Mouse (Mus musculus): ENCODE data around the gene Ccdc146. TPM values are rescaled to one million over a fixed set of nuclear protein-coding genes. Genes with fewer than 3 reads are reported as not detected.
A peak's percentile ranks its signal among the peaks of the same experiment; 100 is the strongest.

Gene Ccdc146
- polyA plus RNA-seq, 1 experiment from 2014 or later, result 1.1 TPM

DNA sequence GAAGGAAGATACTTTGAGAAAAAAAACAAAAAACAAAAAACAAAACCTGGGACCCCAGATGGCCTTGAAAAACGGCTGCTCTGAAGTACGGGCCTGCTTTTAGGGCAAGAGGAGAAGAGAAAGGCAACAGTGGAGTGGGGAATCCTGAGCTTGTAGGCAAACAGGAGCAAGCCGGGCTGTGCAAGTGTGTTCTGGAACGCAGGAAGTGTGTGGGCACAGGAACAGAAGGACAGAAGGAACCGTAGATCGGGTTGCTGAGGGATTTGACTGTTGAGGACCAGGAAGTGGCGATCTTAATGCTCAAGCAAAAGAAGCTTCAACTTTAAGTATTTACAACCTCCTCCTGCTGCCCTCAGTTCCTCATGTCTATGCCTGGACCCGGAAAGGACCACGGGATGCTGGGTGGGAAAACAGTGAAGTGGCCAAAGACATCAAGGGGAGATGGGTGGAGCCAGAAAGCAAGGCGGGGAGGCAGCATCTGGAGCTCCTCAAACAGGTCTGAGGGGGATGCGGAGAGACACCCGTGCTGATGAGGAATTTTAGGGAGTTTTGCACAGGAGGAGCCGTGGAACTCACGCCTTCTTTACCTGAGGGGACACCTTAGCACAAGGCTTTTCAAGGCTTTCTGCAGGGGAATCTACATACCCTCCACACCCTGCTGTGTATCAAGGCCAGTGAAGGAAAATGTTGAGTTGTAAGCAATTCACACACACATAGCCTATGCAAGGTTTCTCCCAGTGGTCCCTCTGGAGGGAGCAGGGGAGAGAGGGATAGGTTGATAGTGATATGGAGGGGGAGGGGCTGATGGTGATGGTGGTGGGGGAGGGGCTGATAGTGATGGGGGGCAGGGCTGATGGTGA is 40.9 kb downstream of the Ccdc146 start:
- ATAC-seq (replicated peaks), result no peak
- Histone ChIP-seq H3K9ac (no peak overlapping the region), H3K27me3 (replicated peaks) (no peaks in the 10 kb centered on the region), H3K9me3 (no peaks in the 10 kb centered on the region), H3K4me3 (no peak overlapping the region), H3K36me3 (replicated peaks) (no peaks in the 10 kb centered on the region), H3K4me2 (no peak overlapping the region), H3K27ac (no peak overlapping the region), H3K4me1 (no peaks in the 10 kb centered on the region)
- 51% methylated on average over 14 of the region's 14 CpGs for WGBS

DNA sequence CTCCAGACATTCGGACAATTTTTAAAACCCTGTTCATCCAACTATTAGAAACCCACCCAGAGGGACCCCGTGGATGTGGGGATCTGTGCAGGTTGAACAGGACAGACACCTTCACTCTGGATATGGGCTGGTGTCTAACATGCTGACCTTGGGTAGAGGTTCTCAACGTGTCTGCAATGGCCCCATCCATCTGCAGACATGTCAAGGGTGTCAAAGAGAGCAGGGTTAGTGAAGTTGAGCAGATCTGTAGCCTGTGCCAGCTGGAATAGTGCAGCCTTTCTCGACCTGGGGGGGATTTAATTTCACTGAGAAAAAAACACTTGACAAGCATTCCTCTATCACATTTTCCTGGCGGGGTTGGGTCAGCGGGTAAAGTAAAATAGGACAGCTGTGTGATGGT is 41.8 kb downstream of the Ccdc146 start:
- Histone ChIP-seq H3K4me2 (no peak overlapping the region), H3K27me3 (replicated peaks) (no peaks in the 10 kb centered on the region), H3K9me3 (no peaks in the 10 kb centered on the region), H3K9ac (no peak overlapping the region), H3K4me1 (no peaks in the 10 kb centered on the region), H3K4me3 (no peak overlapping the region), H3K36me3 (replicated peaks) (no peaks in the 10 kb centered on the region), H3K27ac (no peak overlapping the region)
- no peak for ATAC-seq (replicated peaks)
- 79% methylated on average over 6 of the region's 6 CpGs for WGBS

DNA sequence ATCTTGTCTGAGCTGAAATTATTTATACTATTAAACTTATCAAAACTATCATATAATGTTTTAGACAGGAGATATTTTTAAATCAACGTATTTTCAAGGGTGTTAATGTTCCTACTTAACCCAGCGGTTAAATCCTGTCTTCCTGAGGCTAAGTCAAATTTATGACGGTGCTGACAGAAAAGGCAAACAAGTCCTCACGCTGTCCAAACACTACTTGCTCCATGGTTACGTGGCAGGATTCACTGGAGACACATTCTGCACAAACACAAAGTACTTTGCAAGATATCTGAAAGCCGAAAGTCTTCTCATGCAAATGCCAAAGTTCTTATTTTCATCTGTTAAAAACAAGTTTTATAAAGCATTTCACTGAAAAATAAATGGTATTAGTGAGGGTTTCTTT is 42.5 kb downstream of the Ccdc146 start:
- H3K4me1 ChIP-seq, result no peaks in the 10 kb centered on the region
- no peak overlapping the region for H3K27ac ChIP-seq
- H3K4me3 ChIP-seq, result no peak overlapping the region
- ATAC-seq (replicated peaks), result no peak
- no peak overlapping the region for H3K9ac ChIP-seq
- no peaks in the 10 kb centered on the region for H3K36me3 ChIP-seq (replicated peaks)
- WGBS, result 66% methylated on average over 6 of the region's 6 CpGs
- H3K27me3 ChIP-seq (replicated peaks), result no peaks in the 10 kb centered on the region
- no peaks in the 10 kb centered on the region for H3K9me3 ChIP-seq
- no peak overlapping the region for H3K4me2 ChIP-seq

DNA sequence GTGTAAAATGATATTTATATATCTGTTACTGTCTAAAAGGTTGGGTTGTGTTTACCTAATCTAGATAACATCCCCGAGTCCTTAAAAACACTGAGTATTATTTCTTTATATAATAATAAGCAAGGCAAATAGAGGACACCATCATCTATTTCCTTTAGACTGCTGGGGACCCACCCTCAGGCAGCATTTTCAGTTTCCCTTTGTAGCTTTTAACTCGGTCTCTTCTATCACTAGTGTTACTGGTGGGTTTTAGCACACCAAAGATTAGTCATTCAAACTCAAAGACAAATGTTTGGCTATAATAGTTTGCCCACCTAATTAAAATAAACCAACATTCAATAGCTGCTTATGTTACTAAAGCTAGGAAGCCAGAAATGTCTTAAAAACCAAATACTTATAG is 46.1 kb downstream of the Ccdc146 start:
- H3K4me2 ChIP-seq, result no peak overlapping the region
- H3K36me3 ChIP-seq (replicated peaks), result no peaks in the 10 kb centered on the region
- H3K4me1 ChIP-seq, result no peaks in the 10 kb centered on the region
- no peak overlapping the region for H3K4me3 ChIP-seq
- H3K27ac ChIP-seq, result no peak overlapping the region
- no peaks in the 10 kb centered on the region for H3K27me3 ChIP-seq (replicated peaks)
- 71% methylated on average over 2 of the region's 2 CpGs for WGBS
- no peak for ATAC-seq (replicated peaks)
- no peak overlapping the region for H3K9ac ChIP-seq
- no peaks in the 10 kb centered on the region for H3K9me3 ChIP-seq

DNA sequence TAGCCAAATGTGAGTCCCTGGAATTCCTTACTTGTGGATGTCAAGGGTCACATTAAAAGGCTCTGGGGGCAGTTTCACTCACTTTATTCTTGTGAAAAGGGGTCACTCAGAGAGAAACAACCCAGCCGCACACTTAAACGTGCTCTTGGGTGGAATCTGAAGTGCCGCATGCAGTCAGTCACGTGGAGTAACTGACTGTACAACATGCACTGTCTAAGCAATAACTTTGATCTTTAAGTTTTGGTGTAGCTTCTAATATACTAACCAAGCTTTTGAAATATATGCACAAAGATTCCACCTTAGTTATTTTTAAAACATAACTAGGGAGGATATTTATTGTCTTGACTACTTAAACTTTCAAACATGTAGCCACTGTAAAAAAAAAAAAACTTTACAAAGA is 47.5 kb downstream of the Ccdc146 start:
- Histone ChIP-seq H3K4me2 (no peak overlapping the region), H3K9ac (no peak overlapping the region), H3K27me3 (replicated peaks) (no peaks in the 10 kb centered on the region), H3K9me3 (no peaks in the 10 kb centered on the region), H3K36me3 (replicated peaks) (no peaks in the 10 kb centered on the region), H3K4me3 (no peak overlapping the region), H3K27ac (no peak overlapping the region), H3K4me1 (peaks cover 10% of the 10 kb centered on the region)
- 81% methylated on average over 4 of the region's 4 CpGs for WGBS
- no peak for ATAC-seq (replicated peaks)

DNA sequence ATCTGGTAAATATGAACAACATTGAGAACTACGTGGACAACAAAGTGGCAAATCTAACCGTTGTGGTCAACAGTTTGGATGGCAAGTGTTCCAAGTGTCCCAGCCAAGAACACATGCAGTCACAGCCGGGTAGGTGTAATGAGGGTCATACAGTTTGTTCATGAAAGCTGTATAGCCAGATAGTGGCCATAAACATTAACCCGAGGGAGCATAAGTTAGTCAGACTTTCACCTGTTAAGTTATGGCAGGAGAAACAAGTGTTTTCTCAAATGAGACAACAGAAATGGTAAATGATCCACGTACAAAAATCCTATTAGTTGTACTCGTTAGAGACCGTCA is 51.3 kb downstream of the Ccdc146 start:
- no peak overlapping the region for H3K27ac ChIP-seq
- H3K4me1 ChIP-seq, result peaks cover 15% of the 10 kb centered on the region
- H3K27me3 ChIP-seq (replicated peaks), result no peaks in the 10 kb centered on the region
- H3K4me2 ChIP-seq, result peak overlapping the region; percentile 95
- 64% methylated on average over 7 of the region's 7 CpGs for WGBS
- peak overlapping the region; percentile 59 for H3K4me3 ChIP-seq
- no peaks in the 10 kb centered on the region for H3K9me3 ChIP-seq
- ATAC-seq (replicated peaks), result peak; percentile 9; the same call in 1 of the 2 replicates
- no peaks in the 10 kb centered on the region for H3K36me3 ChIP-seq (replicated peaks)
- no peak overlapping the region for H3K9ac ChIP-seq

DNA sequence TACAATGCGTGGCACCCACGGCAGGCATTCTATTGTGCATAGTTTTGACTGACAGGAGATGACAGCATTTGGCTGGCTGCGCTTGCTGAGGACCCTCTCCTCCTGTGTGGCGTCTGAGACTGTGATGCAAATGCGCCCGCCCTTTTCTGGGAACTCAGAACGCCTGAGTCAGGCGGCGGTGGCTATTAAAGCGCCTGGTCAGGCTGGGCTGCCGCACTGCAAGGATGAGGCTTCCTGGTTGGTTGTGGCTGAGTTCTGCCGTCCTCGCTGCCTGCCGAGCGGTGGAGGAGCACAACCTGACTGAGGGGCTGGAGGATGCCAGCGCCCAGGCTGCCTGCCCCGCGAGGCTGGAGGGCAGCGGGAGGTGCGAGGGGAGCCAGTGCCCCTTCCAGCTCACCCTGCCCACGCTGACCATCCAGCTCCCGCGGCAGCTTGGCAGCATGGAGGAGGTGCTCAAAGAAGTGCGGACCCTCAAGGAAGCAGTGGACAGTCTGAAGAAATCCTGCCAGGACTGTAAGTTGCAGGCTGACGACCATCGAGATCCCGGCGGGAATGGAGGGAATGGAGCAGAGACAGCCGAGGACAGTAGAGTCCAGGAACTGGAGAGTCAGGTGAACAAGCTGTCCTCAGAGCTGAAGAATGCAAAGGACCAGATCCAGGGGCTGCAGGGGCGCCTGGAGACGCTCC is 51.8 kb downstream of the Ccdc146 start, which contains the start of gene Fgl2:
TSS of gene Fgl2 (plus strand) at position 150 of the 687 bp plus-strand sequence.
- peak; percentile 95 for ATAC-seq (replicated peaks)
- H3K4me3 ChIP-seq, result peak within 1 kb of the TSS; percentile 59
- WGBS, result 5% methylated on average over 31 of the region's 31 CpGs

DNA sequence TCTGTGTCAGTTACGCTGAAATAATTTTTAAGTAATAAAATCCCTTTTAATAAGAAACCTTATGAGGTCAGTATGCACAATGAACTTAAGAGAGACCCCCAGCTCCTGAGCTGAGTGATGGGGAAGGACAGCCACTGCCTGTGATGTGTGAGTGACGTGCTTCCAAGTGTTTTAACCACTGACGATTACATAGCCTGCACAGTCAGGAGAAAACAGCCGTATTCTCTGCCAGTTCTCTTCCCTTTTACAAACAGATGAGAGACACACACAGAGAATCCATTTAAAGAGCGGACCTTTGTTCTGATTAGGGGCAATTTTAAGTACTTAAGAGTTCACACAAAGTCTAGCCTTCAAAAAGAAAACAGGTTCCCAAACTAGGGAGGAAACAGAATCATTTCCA is 52.6 kb downstream of the Ccdc146 start:
- peak overlapping the region; percentile 49 for H3K27ac ChIP-seq
- peak; percentile 76 for ATAC-seq (replicated peaks)

More for the DNA sequence above, 51.8 kb downstream of the Ccdc146 start, which contains the start of gene Fgl2:
- H3K27ac ChIP-seq, result peak within 1 kb of the TSS; percentile 49
- H3K4me1 ChIP-seq, result peaks cover 15% of the 10 kb centered on the region
- H3K9ac ChIP-seq, result peak within 1 kb of the TSS; percentile 71
- no peaks in the 10 kb centered on the region for H3K27me3 ChIP-seq (replicated peaks)
- peak within 1 kb of the TSS; percentile 95 for H3K4me2 ChIP-seq
- no peaks in the 10 kb centered on the region for H3K9me3 ChIP-seq
- no peaks in the 10 kb centered on the region for H3K36me3 ChIP-seq (replicated peaks)

DNA sequence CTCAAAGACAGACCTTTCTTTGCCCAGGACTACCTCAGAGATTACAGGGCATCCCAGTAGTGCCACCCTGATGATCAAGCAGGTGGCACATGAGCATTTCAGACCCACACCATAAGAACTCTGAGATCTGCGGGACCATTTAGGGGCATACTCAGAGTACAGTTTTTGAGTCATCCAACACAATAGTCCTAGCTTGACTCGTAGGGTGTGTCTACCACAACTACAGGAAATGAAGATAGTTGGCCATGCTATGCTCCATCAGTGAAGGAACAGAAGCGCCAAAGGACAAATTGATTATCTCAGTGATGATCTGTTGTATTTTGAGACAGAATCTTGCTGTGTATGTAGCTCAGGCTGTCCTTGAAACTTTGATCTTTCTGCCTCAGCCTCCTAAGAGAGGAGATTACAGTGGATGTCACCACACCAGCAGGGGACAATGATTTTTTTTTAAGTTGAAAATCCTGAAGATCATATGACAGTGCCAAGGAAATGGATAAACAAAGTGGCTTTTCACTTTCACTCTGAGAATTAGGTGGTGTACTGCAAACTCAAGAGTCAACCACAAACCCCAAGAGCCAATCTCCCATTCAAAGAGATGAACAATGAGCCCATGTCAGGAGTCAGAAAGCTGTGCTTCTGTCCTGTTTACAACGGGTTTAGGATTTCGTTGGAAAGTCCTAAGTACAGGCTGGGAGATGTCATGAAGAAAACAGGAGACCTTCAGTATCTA is 54.1 kb downstream of the Ccdc146 start:
- 87% methylated on average over 5 of the region's 5 CpGs for WGBS
- Histone ChIP-seq H3K27me3 (replicated peaks) (no peaks in the 10 kb centered on the region), H3K36me3 (replicated peaks) (no peaks in the 10 kb centered on the region), H3K9me3 (no peaks in the 10 kb centered on the region), H3K4me1 (peaks cover 15% of the 10 kb centered on the region), H3K4me2 (no peak overlapping the region), H3K4me3 (no peak overlapping the region), H3K27ac (no peak overlapping the region), H3K9ac (no peak overlapping the region)
- no peak for ATAC-seq (replicated peaks)

More for the DNA sequence above, 52.6 kb downstream of the Ccdc146 start:
- WGBS, result 35% methylated on average over 5 of the region's 5 CpGs
- H3K4me1 ChIP-seq, result peaks cover 15% of the 10 kb centered on the region
- peak overlapping the region; percentile 59 for H3K4me3 ChIP-seq
- no peaks in the 10 kb centered on the region for H3K27me3 ChIP-seq (replicated peaks)
- H3K4me2 ChIP-seq, result peak overlapping the region; percentile 95
- peak overlapping the region; percentile 71 for H3K9ac ChIP-seq
- H3K36me3 ChIP-seq (replicated peaks), result no peaks in the 10 kb centered on the region
- H3K9me3 ChIP-seq, result no peaks in the 10 kb centered on the region

DNA sequence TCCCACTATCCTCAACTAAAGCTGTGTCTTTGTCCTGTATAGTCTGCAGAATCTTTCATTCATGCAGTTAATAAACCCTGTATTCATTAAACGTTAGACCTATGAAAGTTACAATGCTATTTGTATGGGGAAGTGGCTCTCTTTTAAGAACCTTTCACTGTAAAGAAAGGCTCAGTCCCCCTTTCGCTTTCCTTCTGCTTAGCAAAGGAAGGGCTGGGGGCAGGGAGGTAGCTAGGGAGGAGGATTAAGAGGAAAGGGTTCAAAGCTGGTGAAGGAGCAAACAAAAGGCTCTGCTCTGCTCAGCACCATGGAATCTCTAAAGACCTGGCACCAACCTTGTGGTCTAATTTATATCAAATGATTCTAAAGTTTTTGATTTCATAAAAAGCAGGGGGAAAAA is 57.0 kb downstream of the Ccdc146 start:
- 8% methylated on average over 2 of the region's 2 CpGs for WGBS
- H3K4me3 ChIP-seq, result no peak overlapping the region
- H3K9me3 ChIP-seq, result no peaks in the 10 kb centered on the region
- H3K4me1 ChIP-seq, result peaks cover 8% of the 10 kb centered on the region
- no peak overlapping the region for H3K4me2 ChIP-seq
- ATAC-seq (replicated peaks), result no peak
- no peaks in the 10 kb centered on the region for H3K27me3 ChIP-seq (replicated peaks)
- no peak overlapping the region for H3K27ac ChIP-seq
- H3K36me3 ChIP-seq (replicated peaks), result no peaks in the 10 kb centered on the region
- no peak overlapping the region for H3K9ac ChIP-seq

DNA sequence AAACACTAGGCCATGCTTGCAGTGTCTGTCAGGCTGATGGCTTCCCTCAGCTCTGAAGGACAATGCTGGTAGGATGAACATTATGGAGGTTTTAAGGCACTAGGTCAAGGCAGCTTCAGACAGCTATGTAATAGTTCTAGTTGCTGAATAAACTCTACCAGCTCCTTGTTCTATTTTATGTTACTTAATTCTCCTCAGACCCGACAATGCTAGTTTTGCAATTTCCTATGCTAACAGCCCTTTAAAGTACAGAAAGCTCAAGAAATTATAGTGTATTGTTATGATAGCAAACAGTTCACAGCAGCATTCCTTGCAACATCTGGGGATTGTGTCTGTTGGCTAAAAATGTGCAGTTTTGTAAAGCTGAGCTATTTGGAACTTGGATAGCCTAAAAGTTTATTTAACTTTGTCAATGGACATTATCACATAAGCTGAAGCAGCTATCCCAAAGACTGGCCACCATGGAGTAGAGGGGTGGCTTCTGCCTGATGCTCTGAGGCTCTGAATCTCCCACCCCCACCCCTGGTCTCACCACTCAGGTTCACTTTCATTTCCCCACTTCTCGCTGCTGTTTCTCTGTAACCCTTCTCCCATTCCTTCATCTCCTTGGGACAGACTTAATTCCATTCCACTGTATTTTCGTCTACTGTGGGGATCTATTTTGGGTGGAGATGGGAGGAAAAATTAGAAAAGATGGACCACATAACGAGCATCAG is 58.0 kb downstream of the Ccdc146 start:
- no peak overlapping the region for H3K4me3 ChIP-seq
- no peak overlapping the region for H3K27ac ChIP-seq
- H3K9me3 ChIP-seq, result no peaks in the 10 kb centered on the region
- no peak for ATAC-seq (replicated peaks)
- no peaks in the 10 kb centered on the region for H3K27me3 ChIP-seq (replicated peaks)
- 71% methylated on average over 4 of the region's 4 CpGs for WGBS
- H3K4me1 ChIP-seq, result no peaks in the 10 kb centered on the region; the same call in 1 of the 2 replicates
- no peak overlapping the region for H3K4me2 ChIP-seq
- no peaks in the 10 kb centered on the region for H3K36me3 ChIP-seq (replicated peaks)
- no peak overlapping the region for H3K9ac ChIP-seq

DNA sequence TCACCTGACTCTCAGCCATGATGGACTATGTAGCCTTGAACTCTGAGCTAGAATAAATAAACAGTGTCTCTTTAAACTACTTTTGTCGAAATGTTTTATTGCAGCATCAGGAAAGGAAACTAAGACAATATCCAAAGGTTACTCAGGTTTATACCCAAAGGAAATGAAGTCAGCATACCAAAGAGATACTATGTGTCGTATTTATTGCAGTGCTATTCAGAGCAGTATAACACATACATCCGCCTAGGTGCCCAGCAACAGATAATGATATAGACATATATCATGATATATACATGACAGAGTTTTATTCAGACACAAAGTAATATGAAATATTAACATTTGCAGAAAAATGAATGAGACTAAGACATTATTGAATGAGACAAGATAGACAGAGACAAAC is 61.1 kb downstream of the Ccdc146 start:
- Histone ChIP-seq H3K9me3 (no peaks in the 10 kb centered on the region), H3K9ac (no peak overlapping the region), H3K4me2 (no peak overlapping the region), H3K27me3 (replicated peaks) (no peaks in the 10 kb centered on the region), H3K27ac (no peak overlapping the region), H3K4me1 (no peaks in the 10 kb centered on the region), H3K4me3 (no peak overlapping the region), H3K36me3 (replicated peaks) (no peaks in the 10 kb centered on the region)
- WGBS, result 89% methylated on average over 3 of the region's 3 CpGs
- ATAC-seq (replicated peaks), result no peak

All from midbrain, embryonic 15.5 days (tissue).